Mouse (Mus musculus) forebrain, embryonic 12.5 days (tissue): ENCODE data around the gene Klk10. TPM values are rescaled to one million over a fixed set of nuclear protein-coding genes. Genes with fewer than 3 reads are reported as not detected.

Experiments
- ATAC-seq: fragments of 200-750 bp; cut with Nextera tagmentation; 2 replicates; pipeline ENCODE4 v1.8.0; 2017; ENCODE audit warnings: moderate TSS enrichment; ENCODE audit not compliant: low FRiP score
- H3K27ac ChIP-seq: fragments of 300-500 bp; sonication (generic); 2 replicates; pipeline ENCODE4 v1.5.1; 2016; ENCODE audit warnings: mild to moderate bottlenecking
- H3K27me3 ChIP-seq: fragments of 300-500 bp; sonication (generic); 2 replicates; pipeline ENCODE4 v1.6.1; 2016; ENCODE audit warnings: mild to moderate bottlenecking
- H3K36me3 ChIP-seq: fragments of 300-500 bp; sonication (generic); replicated peaks from 2 replicates; pipeline ENCODE4 v1.6.1; 2016; ENCODE audit warnings: mild to moderate bottlenecking
- H3K4me1 ChIP-seq: fragments of 300-500 bp; sonication (generic); 2 replicates; pipeline ENCODE4 v1.6.1; 2016
- H3K4me2 ChIP-seq: fragments of 300-500 bp; sonication (generic); 2 replicates; pipeline ENCODE4 v1.6.1; 2016; ENCODE audit warnings: mild to moderate bottlenecking, moderate library complexity
- H3K4me3 ChIP-seq: fragments of 300-500 bp; sonication (generic); replicated peaks from 2 replicates; pipeline ENCODE4 v1.5.1; 2016; ENCODE audit warnings: mild to moderate bottlenecking
- H3K9ac ChIP-seq: fragments of 300-500 bp; sonication (generic); 2 replicates; pipeline ENCODE4 v1.6.1; 2016; ENCODE audit warnings: mild to moderate bottlenecking
- H3K9me3 ChIP-seq: fragments of 300-500 bp; sonication (generic); 2 replicates; pipeline ENCODE4 v1.6.1; 2016
- WGBS: fragments of 180-500 bp; shearing (Covaris S2); methylation state at CpG from one replicate; pipeline ENCODE4 v1.1.7; 2016; 5-methylcytosine and 5-hydroxymethylcytosine counted together
- polyA plus RNA-seq: library from polyadenylated mRNA; unstranded; fragments of >200 nt; fragmentation: Nextera tagmentation; extraction: Ambion mirVana; gene quantifications from 2 replicates; pipeline ENCODE4 v1.2.1, GENCODE M21; 2016

The Klk10 gene
- polyA plus RNA-seq, 1 experiment from 2014 or later, result not detected

DNA sequence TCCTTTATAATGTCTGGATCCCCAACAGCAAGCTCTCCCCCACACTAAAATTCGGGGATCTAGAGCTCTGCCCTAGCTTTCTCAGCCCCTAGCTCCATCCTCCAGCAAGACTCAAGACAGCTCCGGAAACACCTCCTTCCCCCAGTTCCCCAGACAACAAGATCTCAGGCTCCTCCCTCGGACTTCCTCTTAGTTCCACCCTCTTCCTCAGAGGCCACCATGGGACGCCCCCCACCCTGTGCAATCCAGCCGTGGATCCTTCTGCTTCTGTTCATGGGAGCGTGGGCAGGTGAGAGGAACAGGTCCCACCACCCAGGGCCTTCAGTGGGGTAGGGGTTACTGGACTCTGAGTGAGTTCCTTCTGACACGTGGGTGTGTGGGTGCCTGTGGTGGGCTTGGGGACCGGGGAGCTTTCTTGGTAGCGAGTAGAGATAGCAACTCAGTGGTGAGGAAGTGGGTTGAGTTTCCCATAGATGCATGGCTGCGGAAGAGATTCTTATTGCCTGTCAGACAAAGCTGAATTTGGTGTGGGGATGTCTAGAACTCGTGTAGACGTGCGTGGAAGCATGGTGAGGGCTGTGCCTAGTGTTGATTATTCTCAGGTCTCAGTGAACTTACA, 17.1 kb downstream of the Klk10 start:
- Histone ChIP-seq H3K4me3 (peak overlapping the region; percentile 46), H3K4me1 (peaks cover 14% of the 10 kb centered on the region), H3K27ac (no peak overlapping the region), H3K9ac (no peak overlapping the region), H3K4me2 (peak overlapping the region; percentile 79), H3K36me3 (no peaks in the 10 kb centered on the region), H3K9me3 (no peaks in the 10 kb centered on the region), H3K27me3 (peaks cover 49% of the 10 kb centered on the region)
- 0 out of 2 replicates have a peak, but pooled peaks have one; percentile 4 for ATAC-seq
- 39% methylated on average over 13 of the region's 13 CpGs for WGBS

DNA sequence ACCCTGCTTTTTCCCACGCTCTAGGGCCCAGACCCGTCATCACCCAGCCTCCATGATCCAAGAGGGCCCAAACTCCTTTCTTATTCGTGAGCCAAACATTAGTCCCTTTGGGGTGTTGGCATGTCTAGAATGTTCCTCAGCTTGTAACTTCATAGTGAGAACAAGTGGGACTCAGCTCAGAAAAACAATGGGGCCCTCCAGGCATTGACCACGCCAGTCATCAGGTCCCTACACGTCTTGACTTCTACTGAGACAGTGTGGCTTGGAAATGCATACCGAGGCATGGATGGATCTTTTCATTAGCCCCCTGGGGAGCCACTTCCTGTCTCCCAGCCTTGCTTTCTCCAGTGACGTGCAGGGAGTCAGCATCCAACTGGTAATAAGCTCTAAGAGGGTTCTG, 19.0 kb downstream of the Klk10 start:
- WGBS, result 82% methylated on average over 7 of the region's 7 CpGs
- H3K9me3 ChIP-seq, result no peaks in the 10 kb centered on the region
- H3K4me3 ChIP-seq, result no peak overlapping the region
- ATAC-seq, result no peak
- peaks cover 14% of the 10 kb centered on the region for H3K4me1 ChIP-seq
- no peak overlapping the region for H3K27ac ChIP-seq
- no peak overlapping the region for H3K9ac ChIP-seq
- no peak overlapping the region for H3K4me2 ChIP-seq
- H3K27me3 ChIP-seq, result peaks cover 41% of the 10 kb centered on the region
- H3K36me3 ChIP-seq, result no peaks in the 10 kb centered on the region

DNA sequence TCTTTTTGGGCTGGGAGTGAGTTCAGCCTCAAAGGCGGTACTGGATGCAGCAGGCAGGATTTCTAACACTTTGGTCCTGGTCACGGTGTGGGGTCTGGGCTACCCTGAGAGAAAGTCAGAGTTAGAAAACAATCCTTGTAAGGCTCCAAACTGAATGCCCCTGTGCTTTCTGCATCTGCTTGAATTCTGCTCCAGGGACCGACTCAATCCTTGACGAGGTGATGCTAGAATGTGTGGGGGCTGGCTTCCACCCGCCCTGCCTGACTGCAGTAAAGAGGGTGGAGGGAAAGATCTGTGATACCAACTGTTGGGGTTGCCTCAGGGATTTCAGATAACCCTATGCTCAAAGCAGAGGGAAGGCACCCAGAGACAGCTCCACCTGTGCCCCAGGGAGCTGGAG, 30.2 kb downstream of the Klk10 start, which contains the start of gene Klk7:
Gene Klk7 (plus strand): TSS at position 301 of the 400 bp plus-strand sequence.
- Histone ChIP-seq H3K27me3 (no peaks in the 10 kb centered on the region), H3K4me3 (no peak within 1 kb of the TSS), H3K9me3 (no peaks in the 10 kb centered on the region), H3K9ac (no peak within 1 kb of the TSS), H3K4me1 (no peaks in the 10 kb centered on the region), H3K27ac (no peak within 1 kb of the TSS), H3K36me3 (no peaks in the 10 kb centered on the region), H3K4me2 (no peak within 1 kb of the TSS)
- 59% methylated on average over 5 of the region's 5 CpGs for WGBS
- ATAC-seq, result no peak

DNA sequence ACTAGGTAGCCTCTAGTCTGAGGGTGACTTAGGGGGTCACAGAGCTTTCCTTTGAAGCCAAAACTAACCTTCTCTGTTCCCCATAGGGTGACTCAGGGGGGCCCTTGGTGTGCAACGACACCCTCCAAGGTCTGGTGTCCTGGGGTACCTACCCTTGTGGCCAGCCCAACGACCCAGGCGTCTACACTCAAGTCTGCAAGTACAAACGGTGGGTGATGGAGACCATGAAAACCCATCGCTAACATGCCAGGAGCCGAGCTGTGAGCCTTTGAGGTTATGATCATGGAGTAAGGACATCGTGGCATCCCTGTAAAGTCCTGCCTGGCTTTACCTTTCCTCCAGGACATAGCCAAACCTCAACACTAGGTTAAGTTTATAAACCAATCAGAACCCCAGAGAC, 34.4 kb downstream of the Klk10 start:
- Histone ChIP-seq H3K27ac (no peak overlapping the region), H3K4me3 (no peak overlapping the region), H3K27me3 (no peaks in the 10 kb centered on the region), H3K4me2 (no peak overlapping the region), H3K4me1 (no peaks in the 10 kb centered on the region), H3K36me3 (no peaks in the 10 kb centered on the region), H3K9ac (no peak overlapping the region), H3K9me3 (no peaks in the 10 kb centered on the region)
- 86% methylated on average over 7 of the region's 7 CpGs for WGBS
- ATAC-seq, result no peak

DNA sequence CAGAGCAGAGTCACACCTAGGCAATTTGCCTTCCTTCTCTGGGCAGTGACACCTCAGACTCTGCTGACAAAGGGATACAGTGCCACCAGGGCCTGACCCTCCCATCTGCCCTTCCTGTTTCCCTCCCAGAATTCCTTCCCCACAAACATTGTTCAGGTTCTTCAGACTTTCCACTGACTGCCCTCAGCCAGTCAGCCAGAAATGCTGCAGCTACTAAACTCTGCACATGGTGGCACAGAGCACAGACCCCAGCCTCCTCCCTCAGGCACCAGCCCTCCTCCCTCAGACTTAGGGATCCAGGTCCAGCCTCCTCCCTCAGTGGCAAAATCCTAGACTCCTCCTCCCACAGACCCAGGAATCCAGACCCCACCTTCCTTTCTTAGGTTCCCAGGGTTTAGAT, 35.9 kb downstream of the Klk10 start:
- no peaks in the 10 kb centered on the region for H3K9me3 ChIP-seq
- H3K36me3 ChIP-seq, result no peaks in the 10 kb centered on the region
- no peak overlapping the region for H3K4me3 ChIP-seq
- no peak for ATAC-seq
- no peak overlapping the region for H3K4me2 ChIP-seq
- no peak overlapping the region for H3K27ac ChIP-seq
- H3K9ac ChIP-seq, result no peak overlapping the region
- H3K27me3 ChIP-seq, result no peaks in the 10 kb centered on the region
- H3K4me1 ChIP-seq, result no peaks in the 10 kb centered on the region

DNA sequence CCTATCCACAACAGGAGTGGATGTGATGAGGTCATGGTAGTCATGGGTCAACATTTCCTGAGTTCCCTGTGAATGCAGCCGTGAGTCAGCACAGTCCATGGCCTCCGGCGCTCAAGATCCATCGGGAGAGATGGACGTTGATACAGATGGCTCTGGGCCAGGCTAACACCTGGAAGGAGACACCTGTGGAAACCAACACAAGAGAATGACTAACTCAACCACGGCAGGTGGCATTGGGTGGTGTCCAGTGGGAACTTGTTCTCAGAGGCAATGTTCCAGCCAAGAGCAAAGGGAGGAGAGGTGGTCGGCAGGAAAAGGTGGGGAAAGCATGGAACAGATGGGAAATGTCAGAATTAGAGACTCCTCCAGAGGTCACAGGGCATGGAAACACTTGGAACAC, 40.7 kb downstream of the Klk10 start:
- Histone ChIP-seq H3K4me1 (no peaks in the 10 kb centered on the region), H3K4me2 (no peak overlapping the region), H3K9me3 (no peaks in the 10 kb centered on the region), H3K4me3 (no peak overlapping the region), H3K27me3 (no peaks in the 10 kb centered on the region), H3K36me3 (no peaks in the 10 kb centered on the region), H3K9ac (no peak overlapping the region), H3K27ac (no peak overlapping the region)
- no peak for ATAC-seq
- 91% methylated on average over 7 of the region's 7 CpGs for WGBS

DNA sequence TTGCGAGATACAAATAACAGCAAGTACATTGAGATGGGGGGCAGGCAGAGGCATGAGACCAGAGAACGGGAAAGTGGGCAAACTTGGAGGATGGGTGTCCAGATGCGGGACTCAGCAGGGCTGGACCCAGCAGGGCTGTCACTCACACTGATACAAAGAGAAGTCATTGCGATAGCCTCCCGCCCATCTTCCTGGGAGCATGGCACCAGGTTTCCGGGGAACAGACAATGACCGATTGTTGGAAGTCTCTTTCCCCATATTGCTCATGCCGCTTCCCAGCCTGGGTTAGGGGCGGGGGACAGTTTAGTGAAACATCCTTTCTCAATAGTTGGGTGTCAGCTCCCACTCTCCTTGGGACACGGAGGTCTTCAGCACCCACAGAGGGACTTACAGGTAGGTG, 43.4 kb downstream of the Klk10 start, which contains the start of gene Klk6:
Gene Klk6 (plus strand): TSS at position 301 of the 400 bp plus-strand sequence.
- Histone ChIP-seq H3K27me3 (no peaks in the 10 kb centered on the region), H3K4me1 (no peaks in the 10 kb centered on the region), H3K4me2 (no peak within 1 kb of the TSS), H3K4me3 (no peak within 1 kb of the TSS), H3K36me3 (no peaks in the 10 kb centered on the region), H3K9me3 (no peaks in the 10 kb centered on the region), H3K27ac (no peak within 1 kb of the TSS), H3K9ac (no peak within 1 kb of the TSS)
- ATAC-seq, result no peak
- WGBS, result 80% methylated on average over 10 of the region's 10 CpGs

DNA sequence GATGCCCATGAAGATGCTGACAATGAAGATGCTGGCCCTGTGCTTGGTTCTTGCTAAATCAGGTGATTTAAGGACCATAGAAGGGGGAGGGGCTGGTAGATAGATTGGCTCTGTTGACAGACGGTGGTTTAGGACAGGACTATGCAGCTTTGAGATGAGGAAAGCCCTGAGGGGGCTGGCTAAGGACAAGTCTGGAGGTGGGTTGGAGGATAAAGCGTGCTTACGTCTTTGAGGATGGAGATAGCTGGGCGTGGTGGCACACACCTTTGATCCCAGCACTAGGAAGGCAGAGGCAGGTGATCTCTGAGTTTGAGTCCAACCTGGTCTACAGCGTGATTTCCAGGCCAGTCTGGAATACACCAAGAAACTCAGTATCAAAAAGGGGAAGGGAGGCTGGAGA, 45.2 kb downstream of the Klk10 start:
- H3K27ac ChIP-seq, result no peak overlapping the region
- H3K4me3 ChIP-seq, result no peak overlapping the region
- H3K27me3 ChIP-seq, result no peaks in the 10 kb centered on the region
- no peak for ATAC-seq
- H3K4me1 ChIP-seq, result no peaks in the 10 kb centered on the region
- no peaks in the 10 kb centered on the region for H3K36me3 ChIP-seq
- H3K4me2 ChIP-seq, result no peak overlapping the region
- H3K9ac ChIP-seq, result no peak overlapping the region
- no peaks in the 10 kb centered on the region for H3K9me3 ChIP-seq
- WGBS, result 93% methylated on average over 5 of the region's 5 CpGs

DNA sequence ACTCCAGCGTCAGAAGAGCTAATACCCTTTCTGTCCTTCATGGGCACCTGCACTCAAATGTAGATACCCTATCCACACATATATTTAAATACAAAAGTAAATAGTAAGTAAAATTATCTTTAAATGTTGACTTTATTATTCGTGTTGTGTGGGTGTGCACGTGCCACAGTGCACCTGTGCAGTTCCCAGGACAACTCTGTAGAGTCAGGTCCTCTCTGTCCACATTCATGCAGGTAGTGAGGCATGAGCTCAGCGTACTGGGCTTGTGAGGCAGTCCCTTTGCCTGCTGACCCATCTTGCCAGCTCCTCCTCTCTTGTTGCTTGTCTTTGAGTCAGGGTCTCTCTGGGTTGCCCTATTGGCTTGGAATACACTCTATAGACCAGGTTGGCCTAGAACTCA, 46.9 kb downstream of the Klk10 start:
- no peak overlapping the region for H3K27ac ChIP-seq
- H3K4me3 ChIP-seq, result no peak overlapping the region
- H3K9ac ChIP-seq, result no peak overlapping the region
- no peaks in the 10 kb centered on the region for H3K27me3 ChIP-seq
- H3K4me2 ChIP-seq, result no peak overlapping the region
- no peaks in the 10 kb centered on the region for H3K9me3 ChIP-seq
- no peaks in the 10 kb centered on the region for H3K36me3 ChIP-seq
- no peak for ATAC-seq
- 85% methylated on average over 4 of the region's 4 CpGs for WGBS
- no peaks in the 10 kb centered on the region for H3K4me1 ChIP-seq

DNA sequence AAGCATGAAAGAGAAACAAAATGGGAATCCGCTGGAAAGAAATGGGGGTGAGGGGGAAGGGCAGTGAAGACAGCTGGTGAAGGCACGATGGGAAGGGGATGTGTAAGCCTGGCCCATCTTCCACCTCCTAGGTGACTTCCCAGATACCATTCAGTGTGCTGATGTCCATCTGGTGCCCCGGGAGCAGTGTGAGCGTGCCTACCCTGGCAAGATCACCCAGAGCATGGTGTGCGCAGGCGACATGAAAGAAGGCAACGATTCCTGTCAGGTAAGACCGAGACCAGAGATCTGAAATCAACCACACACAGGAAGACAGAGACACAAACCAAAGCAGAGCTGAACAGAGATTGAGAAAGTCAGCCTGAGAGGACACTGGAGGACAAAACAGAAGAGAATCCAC, 48.2 kb downstream of the Klk10 start:
- no peak for ATAC-seq
- 91% methylated on average over 8 of the region's 8 CpGs for WGBS

More for the DNA sequence above, 48.2 kb downstream of the Klk10 start:
- H3K27ac ChIP-seq, result no peak overlapping the region
- no peaks in the 10 kb centered on the region for H3K4me1 ChIP-seq
- H3K9me3 ChIP-seq, result no peaks in the 10 kb centered on the region
- H3K4me3 ChIP-seq, result no peak overlapping the region
- no peak overlapping the region for H3K9ac ChIP-seq
- no peaks in the 10 kb centered on the region for H3K36me3 ChIP-seq
- no peaks in the 10 kb centered on the region for H3K27me3 ChIP-seq
- H3K4me2 ChIP-seq, result no peak overlapping the region

Other genes with a start within 250 kb of the Klk10 start
- gene Cd33, start 236.6 kb upstream of the Klk10 start, polyA plus RNA-seq, result 0.56 and 0.69 TPM in 2 replicates
- gene Zfp658, start 218.8 kb upstream of the Klk10 start, polyA plus RNA-seq, result 7.5 and 7.8 TPM in 2 replicates
- gene Zfp719, start 201.4 kb upstream of the Klk10 start, polyA plus RNA-seq, result 14.6 and 17.1 TPM in 2 replicates
- gene Zfp819, start 173.9 kb upstream of the Klk10 start, polyA plus RNA-seq, result 0.61 and 0.73 TPM in 2 replicates
- not detected in 2 replicates for gene Ceacam18, start 146.3 kb upstream of the Klk10 start, polyA plus RNA-seq
- gene Siglece, start 120.9 kb upstream of the Klk10 start, polyA plus RNA-seq, result 0.17 and 0.35 TPM in 2 replicates
- 16.9 and 17.8 TPM in 2 replicates for gene Ctu1, start 109.0 kb upstream of the Klk10 start, polyA plus RNA-seq
- gene Klk14, start 90.6 kb upstream of the Klk10 start, polyA plus RNA-seq, result not detected in 2 replicates
- gene Klk13, start 68.5 kb upstream of the Klk10 start, polyA plus RNA-seq, result 0.10 TPM in 1 of 2 replicates, not detected in the other
- gene Klk12, start 12.1 kb upstream of the Klk10 start, polyA plus RNA-seq, result not detected in 2 replicates
- not detected in 2 replicates for gene Klk11, start 6.4 kb upstream of the Klk10 start, polyA plus RNA-seq
- gene Klk9, start 10.9 kb downstream of the Klk10 start, polyA plus RNA-seq, result not detected in 2 replicates
- 5.0 and 5.3 TPM in 2 replicates for gene Klk8, start 16.5 kb downstream of the Klk10 start, polyA plus RNA-seq
- not detected in 2 replicates for gene Klk7, start 30.3 kb downstream of the Klk10 start, polyA plus RNA-seq
- gene Klk6, start 43.5 kb downstream of the Klk10 start, polyA plus RNA-seq, result not detected in 2 replicates
- gene Klk5, start 60.9 kb downstream of the Klk10 start, polyA plus RNA-seq, result 0.41 TPM in 1 of 2 replicates, not detected in the other
- not detected in 2 replicates for gene Klk4, start 100.1 kb downstream of the Klk10 start, polyA plus RNA-seq
- not detected in 2 replicates for gene Klk15, start 152.7 kb downstream of the Klk10 start, polyA plus RNA-seq
- gene Klk1b8, start 169.6 kb downstream of the Klk10 start, polyA plus RNA-seq, result not detected in 2 replicates
- not detected in 2 replicates for gene Klk1b1, start 185.7 kb downstream of the Klk10 start, polyA plus RNA-seq
- not detected in 2 replicates for gene Klk1b9, start 195.0 kb downstream of the Klk10 start, polyA plus RNA-seq
- not detected in 2 replicates for gene Klk1b11, start 214.8 kb downstream of the Klk10 start, polyA plus RNA-seq
- not detected in 2 replicates for gene Klk1b26, start 231.1 kb downstream of the Klk10 start, polyA plus RNA-seq